Mouse (Mus musculus): ENCODE data around the gene Gmpr. TPM values are rescaled to one million over a fixed set of nuclear protein-coding genes. Genes with fewer than 3 reads are reported as not detected.

The Gmpr gene
- polyA plus RNA-seq, 1 experiment from 2014 or later: 31.1 TPM

DNA sequence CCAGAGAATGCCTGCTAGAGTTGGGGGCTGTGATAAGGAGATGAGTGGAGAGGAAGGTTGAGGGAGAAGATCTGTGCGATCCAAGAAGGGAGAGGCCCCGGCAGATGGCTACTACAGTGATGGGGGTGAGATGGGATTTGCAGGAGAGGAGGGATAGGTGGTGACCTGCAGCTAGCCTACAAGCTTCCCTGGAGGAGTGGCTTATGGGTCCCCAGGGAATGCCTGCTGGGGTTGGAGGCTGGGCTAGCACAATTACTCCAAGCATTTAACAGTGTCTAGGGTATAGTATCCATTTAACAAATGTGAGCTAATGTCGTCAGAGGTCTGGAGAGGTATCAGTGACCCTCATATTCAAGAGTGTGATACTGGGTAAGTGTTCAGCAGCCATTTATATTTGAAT lies 7.9 kb upstream of the Gmpr start:
- no peaks in the 10 kb centered on the region for H3K36me3 ChIP-seq (ENCODE audit: control insufficient read depth, insufficient read depth, low read length)
- no peak overlapping the region for H3K27ac ChIP-seq (ENCODE audit: low read length)
- WGBS: 87% methylated on average over 3 of the region's 3 CpGs
- H3K9ac ChIP-seq (ENCODE audit: low read depth, low read length): no peak overlapping the region
- H3K4me2 ChIP-seq (ENCODE audit: low read depth, low read length): no peak overlapping the region
- no peaks in the 10 kb centered on the region for H3K4me1 ChIP-seq (ENCODE audit: control insufficient read depth, insufficient read depth, low read length)
- H3K27me3 ChIP-seq (replicated peaks; ENCODE audit: control insufficient read depth, insufficient read depth, low read length): no peaks in the 10 kb centered on the region
- no peak overlapping the region for H3K4me3 ChIP-seq (ENCODE audit: low read length)
- 0 out of 2 replicates have a peak, but pooled peaks cover 3% of the 10 kb centered on the region for H3K9me3 ChIP-seq (ENCODE audit: control insufficient read depth, low read length)
- no peak for ATAC-seq

DNA sequence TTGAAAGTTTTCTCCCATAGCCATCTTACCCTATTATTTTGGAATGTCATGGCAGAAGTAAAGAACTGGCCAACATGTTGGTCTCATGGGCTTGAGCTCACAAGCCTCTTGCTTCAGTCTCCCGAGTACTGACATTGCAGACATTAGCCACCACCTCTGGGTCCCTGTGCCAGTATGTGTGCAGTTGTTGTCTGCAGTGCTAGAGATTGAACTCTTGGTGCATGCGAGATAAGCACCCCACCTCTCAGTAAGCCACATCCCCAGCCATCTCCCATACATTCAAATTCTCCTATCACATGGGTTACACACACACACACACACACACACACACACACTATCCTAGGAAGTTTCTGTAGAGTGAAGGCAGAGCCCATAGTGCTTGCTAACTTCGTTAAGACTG lies 7.3 kb upstream of the Gmpr start:
- no peak for ATAC-seq
- Histone ChIP-seq H3K4me1 (ENCODE audit: control insufficient read depth, insufficient read depth, low read length) (no peaks in the 10 kb centered on the region), H3K27ac (ENCODE audit: low read length) (no peak overlapping the region), H3K9ac (ENCODE audit: low read depth, low read length) (no peak overlapping the region), H3K27me3 (replicated peaks; ENCODE audit: control insufficient read depth, insufficient read depth, low read length) (no peaks in the 10 kb centered on the region), H3K36me3 (ENCODE audit: control insufficient read depth, insufficient read depth, low read length) (no peaks in the 10 kb centered on the region), H3K4me2 (ENCODE audit: low read depth, low read length) (no peak overlapping the region), H3K4me3 (ENCODE audit: low read length) (no peak overlapping the region), H3K9me3 (ENCODE audit: control insufficient read depth, low read length) (0 out of 2 replicates have a peak, but pooled peaks cover 3% of the 10 kb centered on the region)
- WGBS: 87% methylated on average over 3 of the region's 3 CpGs

DNA sequence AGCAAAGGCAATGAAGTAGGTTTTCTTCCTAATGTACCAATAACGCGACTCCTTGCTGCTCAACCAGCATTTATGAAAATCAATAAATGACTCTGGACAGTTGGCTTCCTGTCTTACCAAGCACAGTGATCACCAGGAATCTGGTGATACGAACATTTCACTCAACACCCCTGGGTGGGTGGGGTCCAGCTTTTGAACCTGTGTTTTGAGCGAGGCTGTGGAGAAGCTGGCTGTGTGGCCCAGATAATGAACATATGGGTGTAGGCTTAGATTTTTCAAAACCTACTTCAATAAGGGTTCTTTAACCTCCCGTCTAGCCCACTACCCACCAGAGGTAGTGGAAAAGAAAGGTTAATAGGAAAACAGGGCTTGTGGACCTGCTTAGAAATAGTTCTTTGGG lies 4.5 kb upstream of the Gmpr start:
- Histone ChIP-seq H3K4me2 (ENCODE audit: low read depth, low read length) (no peak overlapping the region), H3K4me1 (ENCODE audit: control insufficient read depth, insufficient read depth, low read length) (peaks cover 4% of the 10 kb centered on the region), H3K9me3 (ENCODE audit: control insufficient read depth, low read length) (no peaks in the 10 kb centered on the region), H3K4me3 (ENCODE audit: low read length) (no peak overlapping the region), H3K9ac (ENCODE audit: low read depth, low read length) (no peak overlapping the region), H3K36me3 (ENCODE audit: control insufficient read depth, insufficient read depth, low read length) (no peaks in the 10 kb centered on the region), H3K27me3 (replicated peaks; ENCODE audit: control insufficient read depth, insufficient read depth, low read length) (no peaks in the 10 kb centered on the region), H3K27ac (ENCODE audit: low read length) (no peak overlapping the region)
- 90% methylated on average over 5 of the region's 5 CpGs for WGBS
- ATAC-seq: no peak

DNA sequence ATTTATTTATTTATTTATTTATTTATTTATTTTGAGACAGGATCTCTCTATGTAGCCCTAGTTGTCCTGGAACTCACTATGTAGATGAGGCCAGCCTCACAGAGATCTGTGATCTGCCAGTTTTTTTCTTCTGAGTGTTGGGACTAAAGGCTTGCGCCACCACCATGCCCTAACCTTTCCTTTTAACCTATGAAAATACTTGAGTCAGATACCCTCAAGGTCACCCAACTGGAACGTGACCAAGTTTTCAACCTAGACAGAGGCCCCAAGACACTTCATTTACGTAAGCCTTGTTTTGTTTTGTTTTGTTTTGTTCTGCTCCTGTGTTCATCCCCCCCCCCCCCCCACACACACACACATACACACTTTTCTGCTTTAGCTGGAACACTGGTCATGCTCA lies 1.7 kb upstream of the Gmpr start:
- Histone ChIP-seq H3K9me3 (ENCODE audit: control insufficient read depth, low read length) (no peaks in the 10 kb centered on the region), H3K9ac (ENCODE audit: low read depth, low read length) (no peak overlapping the region), H3K27ac (ENCODE audit: low read length) (no peak overlapping the region), H3K4me3 (ENCODE audit: low read length) (no peak overlapping the region), H3K36me3 (ENCODE audit: control insufficient read depth, insufficient read depth, low read length) (no peaks in the 10 kb centered on the region), H3K4me2 (ENCODE audit: low read depth, low read length) (no peak overlapping the region), H3K27me3 (replicated peaks; ENCODE audit: control insufficient read depth, insufficient read depth, low read length) (no peaks in the 10 kb centered on the region), H3K4me1 (ENCODE audit: control insufficient read depth, insufficient read depth, low read length) (peaks cover 14% of the 10 kb centered on the region)
- ATAC-seq: no peak
- WGBS: 95% methylated on average over 3 of the region's 3 CpGs

DNA sequence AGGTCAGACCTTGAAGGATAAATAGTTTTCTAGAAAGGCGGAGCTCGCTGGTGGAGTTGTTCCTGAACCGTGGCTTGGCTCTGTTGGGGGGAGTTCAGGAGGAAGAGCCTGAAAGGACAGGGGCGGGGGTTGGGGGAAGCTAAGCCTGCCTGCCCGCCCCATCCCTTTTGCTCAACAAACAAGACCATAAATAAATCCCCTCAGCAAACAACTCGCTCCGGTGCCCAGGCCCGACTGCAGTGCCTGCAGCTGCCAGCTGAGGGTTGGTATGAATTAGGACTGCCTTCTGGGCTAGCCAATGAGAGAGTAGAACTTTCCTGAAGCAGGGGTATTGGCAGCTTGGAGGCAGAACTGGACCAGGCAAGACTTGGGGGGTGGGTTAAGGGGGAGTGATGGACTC lies 1.3 kb downstream of the Gmpr start:
- ATAC-seq: 0 out of 2 replicates have a peak, but pooled peaks have one; percentile 18
- Histone ChIP-seq H3K9ac (ENCODE audit: low read depth, low read length) (peak overlapping the region; percentile 74), H3K4me3 (ENCODE audit: low read length) (peak overlapping the region; percentile 64), H3K27ac (ENCODE audit: low read length) (no peak overlapping the region), H3K27me3 (replicated peaks; ENCODE audit: control insufficient read depth, insufficient read depth, low read length) (no peaks in the 10 kb centered on the region), H3K36me3 (ENCODE audit: control insufficient read depth, insufficient read depth, low read length) (no peaks in the 10 kb centered on the region), H3K4me1 (ENCODE audit: control insufficient read depth, insufficient read depth, low read length) (peaks cover 35% of the 10 kb centered on the region), H3K9me3 (ENCODE audit: control insufficient read depth, low read length) (no peaks in the 10 kb centered on the region), H3K4me2 (ENCODE audit: low read depth, low read length) (peak overlapping the region; percentile 98)
- WGBS: 4% methylated on average over 8 of the region's 8 CpGs

DNA sequence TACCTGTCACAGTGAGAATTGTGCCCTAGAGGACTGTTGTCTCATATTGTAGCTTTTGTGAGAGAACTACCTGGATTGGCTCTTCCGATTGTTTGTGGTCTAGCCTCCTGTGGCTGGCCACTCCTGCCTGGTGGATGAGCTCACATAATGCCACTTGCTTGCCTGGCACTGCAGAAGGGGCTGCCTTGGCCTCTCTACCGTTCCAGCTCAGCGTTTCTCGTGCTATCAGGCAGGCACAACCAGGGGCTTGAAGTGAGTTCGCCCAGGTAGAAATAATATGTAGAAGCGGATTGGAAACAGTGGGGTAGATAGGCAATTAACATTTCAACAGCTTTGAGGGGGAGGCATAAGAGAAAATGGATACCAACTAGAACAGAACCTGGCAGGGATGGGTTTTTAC lies 2.1 kb downstream of the Gmpr start:
- Histone ChIP-seq H3K9ac (ENCODE audit: low read depth, low read length) (no peak overlapping the region), H3K4me1 (ENCODE audit: control insufficient read depth, insufficient read depth, low read length) (peaks cover 38% of the 10 kb centered on the region), H3K36me3 (ENCODE audit: control insufficient read depth, insufficient read depth, low read length) (no peaks in the 10 kb centered on the region), H3K27me3 (replicated peaks; ENCODE audit: control insufficient read depth, insufficient read depth, low read length) (no peaks in the 10 kb centered on the region), H3K4me2 (ENCODE audit: low read depth, low read length) (no peak overlapping the region), H3K4me3 (ENCODE audit: low read length) (no peak overlapping the region), H3K9me3 (ENCODE audit: control insufficient read depth, low read length) (no peaks in the 10 kb centered on the region), H3K27ac (ENCODE audit: low read length) (no peak overlapping the region)
- no peak for ATAC-seq
- 71% methylated on average over 6 of the region's 6 CpGs for WGBS

DNA sequence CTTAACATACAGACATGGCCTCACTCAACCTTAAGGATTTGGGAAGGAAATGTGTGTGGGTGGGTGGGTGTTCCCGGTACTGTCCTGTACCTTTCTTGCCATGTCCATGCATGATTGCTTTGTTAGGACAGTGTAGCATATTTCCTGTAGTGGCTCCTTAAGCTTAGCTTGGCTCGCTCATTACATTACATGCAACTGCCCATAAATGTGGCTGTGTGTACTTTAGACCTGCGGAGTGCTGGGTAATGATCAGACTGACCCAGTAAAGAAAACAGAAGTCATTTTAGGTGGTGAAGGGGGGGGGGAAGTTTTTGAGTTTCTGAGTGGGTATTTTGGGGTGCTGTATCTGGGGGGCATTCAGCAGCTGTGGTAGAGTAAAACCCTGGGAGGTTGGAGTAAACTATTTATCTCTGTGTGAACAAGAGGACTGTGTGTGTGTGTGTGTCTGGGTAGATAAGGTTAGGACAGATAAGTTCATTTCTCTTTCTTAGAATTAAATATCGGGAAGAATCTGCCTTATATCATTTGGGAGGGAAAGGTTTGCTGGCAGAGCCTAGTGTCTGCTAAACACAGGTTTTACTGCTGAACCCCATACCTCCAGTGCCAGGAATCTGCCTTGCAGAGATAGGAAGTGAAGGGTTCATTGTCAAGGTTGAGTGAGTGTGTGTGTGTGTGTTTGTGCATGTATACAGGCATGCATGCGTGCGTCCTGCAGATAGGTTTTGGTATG lies 4.6 kb downstream of the Gmpr start:
- H3K27ac ChIP-seq (ENCODE audit: low read length): peak overlapping the region; percentile 35
- H3K9me3 ChIP-seq (ENCODE audit: control insufficient read depth, low read length): no peaks in the 10 kb centered on the region
- H3K36me3 ChIP-seq (ENCODE audit: control insufficient read depth, insufficient read depth, low read length): no peaks in the 10 kb centered on the region
- H3K4me1 ChIP-seq (ENCODE audit: control insufficient read depth, insufficient read depth, low read length): peaks cover 43% of the 10 kb centered on the region
- H3K27me3 ChIP-seq (replicated peaks; ENCODE audit: control insufficient read depth, insufficient read depth, low read length): no peaks in the 10 kb centered on the region
- ATAC-seq: 0 out of 2 replicates have a peak, but pooled peaks have one; percentile 6
- H3K4me3 ChIP-seq (ENCODE audit: low read length): no peak overlapping the region
- H3K9ac ChIP-seq (ENCODE audit: low read depth, low read length): no peak overlapping the region
- no peak overlapping the region for H3K4me2 ChIP-seq (ENCODE audit: low read depth, low read length)
- WGBS: 59% methylated on average over 6 of the region's 6 CpGs

DNA sequence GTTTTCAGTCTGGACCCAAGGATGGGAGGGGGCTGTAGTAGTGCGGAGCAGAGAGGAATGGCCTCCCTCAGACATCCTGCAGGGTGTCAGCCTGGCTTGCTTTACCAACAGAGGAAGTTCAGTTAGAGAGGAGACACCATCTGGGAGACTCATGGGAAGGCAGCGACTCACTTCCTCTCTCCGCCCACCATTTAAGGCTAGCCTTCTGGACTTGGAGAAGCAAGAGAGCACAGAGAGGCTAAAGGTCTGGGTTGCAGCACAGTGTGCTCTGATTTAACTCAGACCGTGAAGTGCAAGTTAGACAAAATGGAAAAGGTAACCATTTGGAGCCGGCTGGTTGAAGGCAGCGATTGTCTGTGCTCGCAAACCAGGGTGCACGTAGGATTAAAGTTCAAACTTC lies 5.3 kb downstream of the Gmpr start:
- no peaks in the 10 kb centered on the region for H3K27me3 ChIP-seq (replicated peaks; ENCODE audit: control insufficient read depth, insufficient read depth, low read length)
- H3K4me2 ChIP-seq (ENCODE audit: low read depth, low read length): no peak overlapping the region
- no peaks in the 10 kb centered on the region for H3K9me3 ChIP-seq (ENCODE audit: control insufficient read depth, low read length)
- H3K4me1 ChIP-seq (ENCODE audit: control insufficient read depth, insufficient read depth, low read length): peaks cover 46% of the 10 kb centered on the region
- H3K9ac ChIP-seq (ENCODE audit: low read depth, low read length): no peak overlapping the region
- WGBS: 76% methylated on average over 8 of the region's 8 CpGs
- peak overlapping the region; percentile 29; the same call in 1 of the 2 replicates for H3K27ac ChIP-seq (ENCODE audit: low read length)
- H3K36me3 ChIP-seq (ENCODE audit: control insufficient read depth, insufficient read depth, low read length): no peaks in the 10 kb centered on the region
- no peak overlapping the region for H3K4me3 ChIP-seq (ENCODE audit: low read length)
- peak; percentile 8; the same call in 1 of the 2 replicates for ATAC-seq

DNA sequence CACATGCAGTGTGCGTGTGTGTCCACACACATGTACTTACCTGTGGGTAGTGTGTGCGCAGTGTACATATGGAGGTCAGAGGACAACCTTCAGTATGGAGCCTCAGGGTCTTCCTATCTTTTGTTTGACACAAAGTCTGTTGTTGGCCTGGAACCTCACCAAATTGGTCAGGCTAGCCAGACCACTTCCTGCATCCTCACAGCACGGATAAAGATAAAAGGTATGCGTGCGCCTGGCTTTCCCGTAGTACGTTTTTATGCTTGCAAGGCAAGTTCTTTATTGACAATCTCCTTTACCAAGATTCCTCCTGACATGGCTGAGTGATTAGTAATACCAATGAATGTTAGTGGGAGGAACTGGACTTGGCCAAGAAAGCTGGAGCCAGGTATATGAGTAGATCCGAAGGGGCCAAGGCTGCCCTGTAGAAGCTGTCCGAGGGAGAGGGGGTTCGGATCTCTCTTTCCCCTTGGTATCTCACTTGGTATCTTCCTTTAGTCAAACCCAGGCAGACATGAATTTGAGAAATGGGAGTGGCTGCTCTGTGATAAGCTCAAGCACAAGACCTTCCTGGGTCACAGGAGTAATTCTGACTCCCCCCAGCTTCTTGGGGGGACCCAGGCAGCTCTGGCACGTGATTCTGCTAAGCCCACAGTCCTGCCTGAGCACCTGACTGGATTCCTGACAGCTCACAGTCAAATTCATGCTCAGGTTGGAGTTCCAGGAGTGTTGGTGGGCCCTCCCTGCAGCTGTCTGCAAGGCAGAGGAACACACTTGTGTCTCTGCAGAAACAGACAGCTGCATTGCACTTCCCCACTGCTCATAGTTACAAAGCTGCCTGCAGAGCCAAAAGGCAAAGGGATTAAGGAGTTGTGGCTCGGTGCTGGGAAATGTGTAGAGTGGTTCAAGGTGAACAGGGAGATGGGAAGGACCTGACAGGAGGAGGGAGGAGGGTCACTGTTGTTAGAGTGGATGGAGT lies 6.1 kb downstream of the Gmpr start:
- no peak overlapping the region for H3K27ac ChIP-seq (ENCODE audit: low read length)
- 65% methylated on average over 12 of the region's 12 CpGs for WGBS
- ATAC-seq: 0 out of 2 replicates have a peak, but pooled peaks have one; percentile 4

More for the DNA sequence above, 6.1 kb downstream of the Gmpr start:
- Histone ChIP-seq H3K27me3 (replicated peaks; ENCODE audit: control insufficient read depth, insufficient read depth, low read length) (no peaks in the 10 kb centered on the region), H3K4me2 (ENCODE audit: low read depth, low read length) (no peak overlapping the region), H3K4me3 (ENCODE audit: low read length) (no peak overlapping the region), H3K9ac (ENCODE audit: low read depth, low read length) (no peak overlapping the region), H3K4me1 (ENCODE audit: control insufficient read depth, insufficient read depth, low read length) (peaks cover 38% of the 10 kb centered on the region), H3K36me3 (ENCODE audit: control insufficient read depth, insufficient read depth, low read length) (no peaks in the 10 kb centered on the region), H3K9me3 (ENCODE audit: control insufficient read depth, low read length) (no peaks in the 10 kb centered on the region)
